In the genomic region with DNA sequence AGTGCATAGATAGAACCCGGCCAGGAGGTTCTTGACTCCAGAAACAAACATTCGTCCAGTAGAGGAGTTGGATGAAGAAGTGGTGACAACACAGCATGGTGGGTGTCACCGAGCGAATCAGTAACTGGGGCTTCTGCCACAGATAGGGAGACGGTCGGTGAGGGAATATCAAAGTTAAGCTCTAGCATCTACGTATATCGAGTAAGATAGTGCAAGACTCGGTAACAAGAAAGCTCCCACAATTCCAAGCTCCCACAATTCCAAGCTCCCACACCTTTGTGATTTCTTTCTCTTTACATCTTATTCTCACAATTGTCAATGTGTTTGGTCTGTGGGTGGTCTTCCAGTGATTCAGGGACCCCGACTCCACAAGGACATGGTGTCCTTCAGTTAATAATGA, we compare ENCODE assay signal across 27 mouse cellular contexts.
DNase-seq lines count a peak whose midpoint lies in the region; ATAC-seq and TF ChIP-seq lines count a peak whose summit lies in the region.
"Had no signal": no experiment of that assay in that cellular context is flagged by ENCODE, and none has a peak within 500 bp of the region (broad histone marks: within the 10 kb centered on the region; RNA-seq: fewer than 3 reads in every experiment).

No protein-coding gene starts in this region.

- no peak for TF ChIP-seq CTCF in MEL (IDR thresholded peaks at IDR 0.05 in 2 of 3, conservative IDR thresholded peaks at IDR 0.05 in 1 of 3; ENCODE audit: control insufficient read depth in 1 of 3, insufficient read depth in 1 of 3, low read depth in 2 of 3, low read length in 3 of 3, poor library complexity in 1 of 3, severe bottlenecking in 1 of 3)
- no peak for TF ChIP-seq CTCF in liver, embryonic 14.5 days (IDR thresholded peaks at IDR 0.05; ENCODE audit: low read depth)

- H3K79me2 ChIP-seq in MEL (ENCODE audit: control insufficient read depth, insufficient read depth, low read length, poor library complexity), result no peaks in the 10 kb centered on the region; the same call in 1 of the 2 replicates

- H3K9ac ChIP-seq in MEL (ENCODE audit: control insufficient read depth, low read depth, low read length, poor library complexity, severe bottlenecking), result peak overlapping the region; percentile 80
- no peak overlapping the region for H3K9ac ChIP-seq in liver, embryonic 14.5 days (replicated peaks)
- no peak overlapping the region for H3K9ac ChIP-seq in hindbrain, embryonic 16.5 days (ENCODE audit: low read depth, low read length)
- H3K9ac ChIP-seq: embryonic facial prominence, embryonic 13.5 days; forebrain, embryonic 12.5 days; forebrain, embryonic 15.5 days; heart, embryonic 12.5 days; heart, embryonic 15.5 days; hindbrain, embryonic 12.5 days; hindbrain, embryonic 15.5 days; intestine, embryonic 15.5 days had no signal

- no peaks in the 10 kb centered on the region for H3K36me3 ChIP-seq in heart, embryonic 10.5 days
- H3K36me3 ChIP-seq in MEL (ENCODE audit: control insufficient read depth in 1 of 2, insufficient read depth in 2 of 2, low read length in 2 of 2), result peaks cover 0 to 40% of the 10 kb centered on the region in 2 experiments; a peak in 2 of 4 replicates
- H3K36me3 ChIP-seq in liver, embryonic 14.5 days (replicated peaks; ENCODE audit: control insufficient read depth, insufficient read depth, low read depth), result no peaks in the 10 kb centered on the region
- no peaks in the 10 kb centered on the region for H3K36me3 ChIP-seq in hindbrain, embryonic 16.5 days (ENCODE audit: control insufficient read depth, insufficient read depth, low read length)
- H3K36me3 ChIP-seq: embryonic facial prominence, embryonic 10.5 days; embryonic facial prominence, embryonic 13.5 days; forebrain, embryonic 12.5 days; forebrain, embryonic 15.5 days; heart, embryonic 12.5 days; heart, embryonic 15.5 days; hindbrain, embryonic 12.5 days; hindbrain, embryonic 15.5 days; intestine, embryonic 15.5 days had no signal

- H3K27ac ChIP-seq in heart, embryonic 10.5 days, result 0 out of 2 replicates have a peak overlapping the region, but pooled peaks have one; percentile 3
- H3K27ac ChIP-seq in MEL (ENCODE audit: control insufficient read depth, low read depth, low read length), result peak overlapping the region; percentile 100
- no peak overlapping the region for H3K27ac ChIP-seq in liver, embryonic 14.5 days
- H3K27ac ChIP-seq in hindbrain, embryonic 16.5 days (ENCODE audit: low read depth, low read length), result no peak overlapping the region
- H3K27ac ChIP-seq: embryonic facial prominence, embryonic 10.5 days; embryonic facial prominence, embryonic 13.5 days; forebrain, embryonic 12.5 days; forebrain, embryonic 15.5 days; heart, embryonic 15.5 days; hindbrain, embryonic 12.5 days; hindbrain, embryonic 15.5 days; intestine, embryonic 15.5 days had no signal

- DNase-seq in heart, embryonic 10.5 days (ENCODE audit: low spot score), result no peak
- no peak for DNase-seq in heart, postnatal 36 days
- DNase-seq in MEL (ENCODE audit: low read depth, low spot score) (peak; percentile 84), MEL-GATA-1-ER (ENCODE audit: extremely low read depth, low read depth) (peak; percentile 43)
- no peak for DNase-seq in liver, embryonic 14.5 days (ENCODE audit: low read depth in 3 of 3, low spot score in 3 of 3)
- no peak for DNase-seq in B cell, adult 2 months
- DNase-seq: adrenal gland, adult 2 months; adrenal gland, postnatal 14 days; cerebellum, adult 11 months; cerebellum, adult 2 months; cerebellum, adult 9-11 months; cerebellum, postnatal 36 days; embryo, embryonic 11 days; gastrocnemius, postnatal 10 days; gastrocnemius, postnatal 36 days; heart, postnatal 10 days; kidney, adult 18-20 months had no signal

- peaks cover 22% of the 10 kb centered on the region for H3K4me1 ChIP-seq in heart, embryonic 10.5 days
- H3K4me1 ChIP-seq in MEL (ENCODE audit: control insufficient read depth in 1 of 2, insufficient read depth in 2 of 2, low read length in 2 of 2), result peaks cover 3 to 51% of the 10 kb centered on the region in 2 experiments
- H3K4me1 ChIP-seq in liver, embryonic 14.5 days (replicated peaks; ENCODE audit: control insufficient read depth in 2 of 2, insufficient read depth in 2 of 2, low read length in 1 of 2), result peaks cover 2 to 28% of the 10 kb centered on the region in 2 experiments; a peak in 3 of 4 replicates
- H3K4me1 ChIP-seq in hindbrain, embryonic 16.5 days (ENCODE audit: control insufficient read depth, insufficient read depth, low read depth, low read length), result no peaks in the 10 kb centered on the region
- H3K4me1 ChIP-seq: embryonic facial prominence, embryonic 13.5 days; forebrain, embryonic 12.5 days; forebrain, embryonic 15.5 days; hindbrain, embryonic 12.5 days; hindbrain, embryonic 15.5 days had no signal

- WGBS in heart, embryonic 10.5 days, result 89% methylated on average over 10 of the region's 10 CpGs
- 61% methylated on average over 10 of the region's 10 CpGs for WGBS in liver, embryonic 14.5 days (ENCODE audit: insufficient replicate concordance)
- WGBS in hindbrain, embryonic 16.5 days, result 96% methylated on average over 10 of the region's 10 CpGs

- H3K4me3 ChIP-seq in heart, embryonic 10.5 days, result no peak overlapping the region
- H3K4me3 ChIP-seq in MEL (ENCODE audit: control insufficient read depth in 1 of 2, insufficient read depth in 1 of 2, low read depth in 2 of 2, low read length in 2 of 2), result peak overlapping the region; percentile 36 to 50
- H3K4me3 ChIP-seq in liver, embryonic 14.5 days (ENCODE audit: insufficient read depth in 1 of 2, low read depth in 2 of 2, low read length in 2 of 2), result no peak overlapping the region
- H3K4me3 ChIP-seq in hindbrain, embryonic 16.5 days (ENCODE audit: low read length), result no peak overlapping the region
- H3K4me3 ChIP-seq: embryonic facial prominence, embryonic 10.5 days; embryonic facial prominence, embryonic 13.5 days; forebrain, embryonic 12.5 days; forebrain, embryonic 15.5 days; heart, embryonic 12.5 days; heart, embryonic 15.5 days; hindbrain, embryonic 12.5 days; hindbrain, embryonic 15.5 days; intestine, embryonic 15.5 days had no signal

- intact Hi-C loops in heart, postnatal 36 days (cut with DNase I), result no loop called here

- no peaks in the 10 kb centered on the region for H3K27me3 ChIP-seq in heart, embryonic 10.5 days (ENCODE audit: insufficient read depth, poor library complexity, severe bottlenecking)
- H3K27me3 ChIP-seq in MEL (ENCODE audit: control insufficient read depth in 1 of 2, insufficient read depth in 2 of 2, low read length in 2 of 2), result no peaks in the 10 kb centered on the region
- no peaks in the 10 kb centered on the region for H3K27me3 ChIP-seq in liver, embryonic 14.5 days (ENCODE audit: control insufficient read depth, insufficient read depth, low read length)
- H3K27me3 ChIP-seq in hindbrain, embryonic 16.5 days (replicated peaks; ENCODE audit: control insufficient read depth, insufficient read depth, low read length), result no peaks in the 10 kb centered on the region
- H3K27me3 ChIP-seq: embryonic facial prominence, embryonic 13.5 days; forebrain, embryonic 12.5 days; forebrain, embryonic 15.5 days; heart, embryonic 12.5 days; heart, embryonic 15.5 days; hindbrain, embryonic 15.5 days; intestine, embryonic 15.5 days had no signal

- no peak for TF ChIP-seq RAD21 in MEL (IDR thresholded peaks at IDR 0.05; ENCODE audit: low read depth, low read length)

- H3K4me2 ChIP-seq in liver, embryonic 14.5 days (ENCODE audit: low read depth), result peak overlapping the region; percentile 27
- no peak overlapping the region for H3K4me2 ChIP-seq in hindbrain, embryonic 16.5 days (ENCODE audit: low read length)
- H3K4me2 ChIP-seq: embryonic facial prominence, embryonic 13.5 days; forebrain, embryonic 12.5 days; forebrain, embryonic 15.5 days; heart, embryonic 12.5 days; heart, embryonic 15.5 days; hindbrain, embryonic 12.5 days; hindbrain, embryonic 15.5 days; intestine, embryonic 15.5 days had no signal

- no peaks in the 10 kb centered on the region for H3K9me3 ChIP-seq in heart, embryonic 10.5 days
- no peaks in the 10 kb centered on the region for H3K9me3 ChIP-seq in MEL (replicated peaks; ENCODE audit: insufficient read depth, low read length)
- no peaks in the 10 kb centered on the region for H3K9me3 ChIP-seq in liver, embryonic 14.5 days (ENCODE audit: control insufficient read depth, low read length)
- H3K9me3 ChIP-seq in hindbrain, embryonic 16.5 days (ENCODE audit: control insufficient read depth, low read length), result no peaks in the 10 kb centered on the region
- H3K9me3 ChIP-seq: embryonic facial prominence, embryonic 10.5 days; embryonic facial prominence, embryonic 13.5 days; forebrain, embryonic 12.5 days; forebrain, embryonic 15.5 days; heart, embryonic 12.5 days; heart, embryonic 15.5 days; hindbrain, embryonic 12.5 days; hindbrain, embryonic 15.5 days; intestine, embryonic 15.5 days had no signal

- no peak for ATAC-seq in liver, embryonic 14.5 days (ENCODE audit: insufficient read depth)
- ATAC-seq in hindbrain, embryonic 16.5 days, result no peak
- ATAC-seq: forebrain, embryonic 15.5 days had no signal

- TF ChIP-seq EP300 in MEL (IDR thresholded peaks at IDR 0.05; ENCODE audit: low read depth in 1 of 2, low read length in 2 of 2), result peak; percentile 67 to 83
- no peak for TF ChIP-seq EP300 in liver, embryonic 14.5 days (IDR thresholded peaks at IDR 0.05; ENCODE audit: low read depth)

- TF ChIP-seq POLR2A in MEL (IDR thresholded peaks at IDR 0.05; ENCODE audit: control insufficient read depth in 1 of 2, insufficient read depth in 1 of 2, low read depth in 1 of 2, low read length in 2 of 2, poor library complexity in 1 of 2), result no peak; a peak in 2 of 4 replicates

TF ChIP-seq in MEL, 35 proteins besides CTCF, POLR2A, EP300 and RAD21 (continues in another document):
- no peak for TF ChIP-seq TAL1 (IDR thresholded peaks at IDR 0.05; ENCODE audit: low read length)
- TF ChIP-seq MAFK (IDR thresholded peaks at IDR 0.05; ENCODE audit: borderline replicate concordance, low read depth, low read length), result peak; percentile 9; the same call in 1 of the 2 replicates
- TF ChIP-seq NELFE (IDR thresholded peaks at IDR 0.05; ENCODE audit: low read depth, low read length), result peak; percentile 55
- TF ChIP-seq MXI1 (IDR thresholded peaks at IDR 0.05; ENCODE audit: low read depth, low read length), result no peak
- no peak; the same call in 1 of the 2 replicates for TF ChIP-seq SIN3A (IDR thresholded peaks at IDR 0.05; ENCODE audit: low read length)
- peak; percentile 45; the same call in 1 of the 2 replicates for TF ChIP-seq TCF12 (IDR thresholded peaks at IDR 0.05; ENCODE audit: low read depth, low read length)
- TF ChIP-seq ZMIZ1 (IDR thresholded peaks at IDR 0.05; ENCODE audit: low read depth, low read length), result peak; percentile 77; the same call in 1 of the 2 replicates
- peak; percentile 60; the same call in 1 of the 2 replicates for TF ChIP-seq MYC (IDR thresholded peaks at IDR 0.05; ENCODE audit: low read depth, low read length)
- peak; percentile 28; the same call in 1 of the 2 replicates for TF ChIP-seq ELF1 (IDR thresholded peaks at IDR 0.05; ENCODE audit: low read depth, low read length)
- TF ChIP-seq E2F4 (IDR thresholded peaks at IDR 0.05; ENCODE audit: borderline replicate concordance, low read depth, low read length), result no peak
- TF ChIP-seq HCFC1 (IDR thresholded peaks at IDR 0.05; ENCODE audit: low read depth, low read length), result peak; percentile 72
- no peak for TF ChIP-seq POLR2AphosphoS2 (IDR thresholded peaks at IDR 0.05; ENCODE audit: low read length)

Comparison
In these comparisons a context has a peak if more than half of its experiments do, and no peak if none do; other contexts are left out.
1. DNase-seq: peak in MEL (single experiment) and MEL-GATA-1-ER (single experiment); none in heart, embryonic 10.5 days (single experiment), heart, postnatal 36 days (0 of 2), liver, embryonic 14.5 days (0 of 3) and B cell, adult 2 months (0 of 2).
2. H3K27ac ChIP-seq: peak in heart, embryonic 10.5 days (single experiment) and MEL (single experiment); none in liver, embryonic 14.5 days (single experiment) and hindbrain, embryonic 16.5 days (single experiment).
3. H3K4me3 ChIP-seq: peak in MEL (2 of 2); none in heart, embryonic 10.5 days (single experiment), liver, embryonic 14.5 days (0 of 2) and hindbrain, embryonic 16.5 days (single experiment).